Comparison of ENCODE assay signal across 26 mouse cellular contexts in the genomic region with DNA sequence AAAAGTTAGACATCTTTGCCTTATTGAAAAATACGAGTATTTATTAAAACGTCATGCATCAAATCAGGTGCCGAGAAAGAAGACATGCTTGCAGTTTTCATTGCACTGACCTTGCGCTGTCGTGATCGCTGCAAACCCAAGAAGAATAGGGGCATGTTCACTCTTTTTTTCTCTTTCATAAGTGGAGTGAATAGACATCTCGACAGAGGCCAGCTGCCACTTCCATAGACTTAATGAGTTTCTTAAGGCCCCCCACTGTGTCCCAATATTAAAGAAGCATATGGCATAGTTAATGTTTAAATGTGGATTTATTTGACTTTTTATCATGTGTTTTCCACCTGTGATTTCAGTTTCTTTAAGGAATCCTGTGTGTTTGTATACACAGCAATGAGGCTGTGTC. TPM values are rescaled to one million over a fixed set of nuclear protein-coding genes. Genes with fewer than 3 reads are reported as not detected.
A peak's percentile ranks its signal among the peaks of the same experiment; 100 is the strongest.
DNase-seq lines count a peak whose midpoint lies in the region; ATAC-seq and TF ChIP-seq lines count a peak whose summit lies in the region.
"Had no signal": no experiment of that assay in that cellular context is flagged by ENCODE, and none has a peak within 500 bp of the region (broad histone marks: within the 10 kb centered on the region; RNA-seq: fewer than 3 reads in every experiment).

No protein-coding gene starts in this region.

- H3K9ac ChIP-seq in forebrain, embryonic 11.5 days (ENCODE audit: low read length): no peak overlapping the region
- H3K9ac ChIP-seq in forebrain, postnatal 0 days: no peak overlapping the region
- H3K9ac ChIP-seq in neural tube, embryonic 11.5 days (ENCODE audit: low read length): no peak overlapping the region
- H3K9ac ChIP-seq: embryonic facial prominence, embryonic 13.5 days; hindbrain, embryonic 15.5 days; limb, embryonic 12.5 days; liver, embryonic 13.5 days; lung, embryonic 14.5 days; stomach, embryonic 15.5 days had no signal

- peak overlapping the region; percentile 39 for H3K27ac ChIP-seq in forebrain, embryonic 11.5 days (ENCODE audit: low read depth, low read length)
- no peak overlapping the region for H3K27ac ChIP-seq in forebrain, postnatal 0 days (ENCODE audit: low read depth, low read length)
- no peak overlapping the region for H3K27ac ChIP-seq in neural tube, embryonic 11.5 days (ENCODE audit: low read depth, low read length)
- H3K27ac ChIP-seq: embryonic facial prominence, embryonic 13.5 days; hindbrain, embryonic 15.5 days; limb, embryonic 12.5 days; liver, embryonic 13.5 days; stomach, embryonic 15.5 days had no signal

- H3K27me3 ChIP-seq in forebrain, embryonic 11.5 days (ENCODE audit: control insufficient read depth, insufficient read depth, low read length): no peaks in the 10 kb centered on the region
- H3K27me3 ChIP-seq in forebrain, postnatal 0 days (ENCODE audit: insufficient read depth, low read length): no peaks in the 10 kb centered on the region
- no peaks in the 10 kb centered on the region for H3K27me3 ChIP-seq in neural tube, embryonic 11.5 days (ENCODE audit: control insufficient read depth, insufficient read depth, low read length)
- H3K27me3 ChIP-seq: CH12.LX; embryonic facial prominence, embryonic 13.5 days; hindbrain, embryonic 15.5 days; limb, embryonic 12.5 days; liver, embryonic 13.5 days; stomach, embryonic 15.5 days had no signal

- TF ChIP-seq CTCF in forebrain, postnatal 0 days (IDR thresholded peaks at IDR 0.05; ENCODE audit: low read depth): no peak

- DNase-seq in forebrain, embryonic 11.5 days (ENCODE audit: low spot score): no peak
- no peak for DNase-seq in forebrain, postnatal 0 days
- DNase-seq in neural tube, embryonic 11.5 days (ENCODE audit: low spot score): no peak
- no peak for DNase-seq in neural tube, embryonic 10.5 days (ENCODE audit: extremely low spot score, low spot score)
- peak; percentile 25 for DNase-seq in mesoderm, embryonic 11.5 days (ENCODE audit: low read depth, low spot score)
- DNase-seq in cerebellum, adult 8-10 months: no peak
- no peak for DNase-seq in adrenal gland, postnatal 14 days
- DNase-seq in layer of hippocampus, postnatal 36 days: no peak
- DNase-seq: adrenal gland, postnatal 25 days; cerebellum, adult 18-20 months; gastrocnemius, postnatal 36 days; liver, embryonic 13.5 days; lung, embryonic 14.5 days; lung, postnatal 36 days; thymus, adult 2 months had no signal

- H3K4me1 ChIP-seq in forebrain, embryonic 11.5 days (replicated peaks; ENCODE audit: control insufficient read depth, insufficient read depth, low read length): peaks cover 5% of the 10 kb centered on the region; the same call in 1 of the 2 replicates
- H3K4me1 ChIP-seq in forebrain, postnatal 0 days (ENCODE audit: insufficient read depth): no peaks in the 10 kb centered on the region
- no peaks in the 10 kb centered on the region for H3K4me1 ChIP-seq in neural tube, embryonic 11.5 days (ENCODE audit: control insufficient read depth, insufficient read depth, low read length)
- H3K4me1 ChIP-seq: embryonic facial prominence, embryonic 13.5 days; hindbrain, embryonic 15.5 days; limb, embryonic 12.5 days; liver, embryonic 13.5 days; stomach, embryonic 15.5 days had no signal

- H3K36me3 ChIP-seq in forebrain, embryonic 11.5 days (ENCODE audit: control insufficient read depth, insufficient read depth, low read length): no peaks in the 10 kb centered on the region
- no peaks in the 10 kb centered on the region for H3K36me3 ChIP-seq in forebrain, postnatal 0 days (ENCODE audit: insufficient read depth)
- no peaks in the 10 kb centered on the region for H3K36me3 ChIP-seq in neural tube, embryonic 11.5 days (ENCODE audit: control insufficient read depth, insufficient read depth, low read length)
- H3K36me3 ChIP-seq: embryonic facial prominence, embryonic 13.5 days; hindbrain, embryonic 15.5 days; limb, embryonic 12.5 days; liver, embryonic 13.5 days; stomach, embryonic 15.5 days had no signal

- 15% methylated on average over 7 of the region's 7 CpGs for WGBS in forebrain, embryonic 11.5 days
- 15% methylated on average over 7 of the region's 7 CpGs for WGBS in forebrain, postnatal 0 days
- 49% methylated on average over 7 of the region's 7 CpGs for WGBS in neural tube, embryonic 11.5 days

- H3K4me3 ChIP-seq in forebrain, embryonic 11.5 days (ENCODE audit: low read depth, low read length): no peak overlapping the region
- no peak overlapping the region for H3K4me3 ChIP-seq in forebrain, postnatal 0 days (ENCODE audit: low read depth, low read length)
- no peak overlapping the region for H3K4me3 ChIP-seq in neural tube, embryonic 11.5 days (ENCODE audit: low read depth, low read length)
- H3K4me3 ChIP-seq: embryonic facial prominence, embryonic 13.5 days; hindbrain, embryonic 15.5 days; limb, embryonic 12.5 days; liver, embryonic 13.5 days; stomach, embryonic 15.5 days had no signal

- peak; percentile 70 for ATAC-seq in forebrain, embryonic 11.5 days (replicated peaks; ENCODE audit: low FRiP score)
- ATAC-seq in forebrain, postnatal 0 days: no peak
- ATAC-seq in neural tube, embryonic 11.5 days (ENCODE audit: insufficient read depth, low FRiP score, low TSS enrichment): 0 out of 2 replicates have a peak, but pooled peaks have one; percentile 52
- ATAC-seq: intestine, postnatal 0 days had no signal

- H3K9me3 ChIP-seq in forebrain, embryonic 11.5 days (ENCODE audit: control insufficient read depth, low read length): no peaks in the 10 kb centered on the region
- no peaks in the 10 kb centered on the region for H3K9me3 ChIP-seq in forebrain, postnatal 0 days (ENCODE audit: low read length)
- no peaks in the 10 kb centered on the region for H3K9me3 ChIP-seq in neural tube, embryonic 11.5 days (ENCODE audit: control insufficient read depth, low read length)
- H3K9me3 ChIP-seq: embryonic facial prominence, embryonic 13.5 days; hindbrain, embryonic 15.5 days; limb, embryonic 12.5 days; liver, embryonic 13.5 days; stomach, embryonic 15.5 days had no signal

- H3K4me2 ChIP-seq in forebrain, embryonic 11.5 days (ENCODE audit: low read depth, low read length, severe bottlenecking): 0 out of 2 replicates have a peak overlapping the region, but pooled peaks have one; percentile 11
- H3K4me2 ChIP-seq in forebrain, postnatal 0 days (ENCODE audit: low read depth): no peak overlapping the region
- H3K4me2 ChIP-seq in neural tube, embryonic 11.5 days (ENCODE audit: low read depth): no peak overlapping the region
- H3K4me2 ChIP-seq: embryonic facial prominence, embryonic 13.5 days; hindbrain, embryonic 15.5 days; limb, embryonic 12.5 days; liver, embryonic 13.5 days; lung, embryonic 14.5 days; stomach, embryonic 15.5 days had no signal

RNA-seq across cellular contexts. Expression of a gene that starts 1.3 kb away (rescaled TPM):
- 20.4 and 21.7 TPM in 2 replicates for polyA plus RNA-seq in forebrain, embryonic 11.5 days (2014; fragmentation: Nextera tagmentation; extraction: Ambion mirVana)
- 1.3 and 1.5 TPM in 2 replicates for total RNA-seq in forebrain, postnatal 0 days (2014; rRNA removed)
- 0.18 and 0.19 TPM in 2 replicates for polyA plus RNA-seq in forebrain, postnatal 0 days (2015; fragmentation: Nextera tagmentation; extraction: Ambion mirVana)
- polyA plus RNA-seq in neural tube, embryonic 11.5 days (2014; fragmentation: Nextera tagmentation; extraction: Ambion mirVana): 0.34 and 0.37 TPM in 2 replicates
- total RNA-seq in adrenal gland, postnatal 14 days (2021): 0.37 TPM in 1 of 2 replicates, not detected in the other
- under 1 TPM; 0.25 TPM for total RNA-seq in layer of hippocampus, postnatal 36 days (2021)
- total RNA-seq: CH12.LX; gastrocnemius, postnatal 36 days; heart, adult 8-10 months; megakaryocyte-erythroid progenitor cell, adult 5-6 weeks; MEL had no signal
- polyA plus RNA-seq: intestine, postnatal 0 days; kidney, embryonic 16.5 days; large intestine, adult 2 months; liver, embryonic 13.5 days; lung, embryonic 14.5 days had no signal
